Mouse (Mus musculus) midbrain, postnatal 0 days (tissue): ENCODE data around the gene Dhx37. TPM values are rescaled to one million over a fixed set of nuclear protein-coding genes. Genes with fewer than 3 reads are reported as not detected.
A peak's percentile ranks its signal among the peaks of the same experiment; 100 is the strongest.

ENCODE experiments used
- ATAC-seq: fragments of 200-750 bp; cut with Nextera tagmentation; 2 replicates; pipeline ENCODE4 v1.8.0; 2017; ENCODE audit warnings: moderate number of reproducible peaks, mild to moderate bottlenecking, moderate TSS enrichment, moderate library complexity; ENCODE audit not compliant: low FRiP score
- DNase-seq: peaks from one replicate; pipeline ENCODE4 v3.0.0-alpha.2; 2015; ENCODE audit warnings: low spot score
- H3K27ac ChIP-seq: fragments of 300-500 bp; sonication (generic); 2 replicates; pipeline ENCODE4 v1.5.1; 2014; ENCODE audit warnings: low read depth, mild to moderate bottlenecking, low read length, mixed read lengths
- H3K27me3 ChIP-seq: fragments of 300-500 bp; sonication (generic); 2 replicates; pipeline ENCODE4 v1.6.1; 2014; ENCODE audit warnings: low read length, control low read depth, mixed read lengths; ENCODE audit not compliant: insufficient read depth
- H3K36me3 ChIP-seq: fragments of 300-500 bp; sonication (generic); 2 replicates; pipeline ENCODE4 v1.6.1; 2014; ENCODE audit warnings: low read length, control low read depth, mixed read lengths; ENCODE audit not compliant: insufficient read depth
- H3K4me1 ChIP-seq: fragments of 300-500 bp; sonication (generic); 2 replicates; pipeline ENCODE4 v1.6.1; 2014; ENCODE audit warnings: mild to moderate bottlenecking, control low read depth, antibody characterized with exemption, low read length, mixed read lengths; ENCODE audit not compliant: insufficient read depth
- H3K4me2 ChIP-seq: fragments of 300-500 bp; sonication (generic); 2 replicates; pipeline ENCODE4 v1.6.1; 2014; ENCODE audit warnings: low read depth, mild to moderate bottlenecking, low read length, mixed read lengths; ENCODE audit not compliant: poor library complexity, severe bottlenecking
- H3K4me3 ChIP-seq: fragments of 300-500 bp; sonication (generic); 2 replicates; pipeline ENCODE4 v1.5.1; 2014; ENCODE audit warnings: low read depth, mild to moderate bottlenecking, low read length, moderate library complexity
- H3K9ac ChIP-seq: fragments of 300-500 bp; sonication (generic); replicated peaks from 2 replicates; pipeline ENCODE4 v1.6.1; 2014; ENCODE audit warnings: mild to moderate bottlenecking, low read length, moderate library complexity, mixed read lengths; ENCODE audit not compliant: poor library complexity, severe bottlenecking
- H3K9me3 ChIP-seq: fragments of 300-500 bp; sonication (generic); 2 replicates; pipeline ENCODE4 v1.6.1; 2016; ENCODE audit warnings: low read length, control low read depth
- CTCF ChIP-seq: IDR thresholded peaks from 2 replicates; pipeline ENCODE4 v1.5.1; 2016; ENCODE audit warnings: antibody characterized with exemption, mild to moderate bottlenecking
- WGBS: fragments of 180-500 bp; shearing (Covaris S2); extraction: QIAGEN DNeasy Blood & Tissue Kit; methylation state at CpG from one replicate; pipeline ENCODE4 v1.1.7; 2014; 5-methylcytosine and 5-hydroxymethylcytosine counted together
- polyA plus RNA-seq: library from polyadenylated mRNA; unstranded; fragments of >200 nt; fragmentation: Nextera tagmentation; extraction: Ambion mirVana; gene quantifications from 2 replicates; pipeline ENCODE4 v1.2.1, GENCODE M21; 2015
- total RNA-seq: library from RNA; depleted of rRNA; stranded (reverse); fragments of >200 nt; gene quantifications from 2 replicates; pipeline ENCODE4 v1.2.3, GENCODE M21; 2014

The Dhx37 gene
- total and polyA plus RNA-seq, 2 experiments from 2014 or later: 10.9 to 32.9 TPM

GRCm38 (mm10) chr5:125402991-125403390 lies 30.9 kb downstream of the Dhx37 start:
- 0 out of 2 replicates have a peak overlapping the region, but pooled peaks have one; percentile 83 for H3K27ac ChIP-seq
- H3K9ac ChIP-seq: no peak overlapping the region
- H3K36me3 ChIP-seq: no peaks in the 10 kb centered on the region
- peaks cover 8% of the 10 kb centered on the region; the same call in 1 of the 2 replicates for H3K4me1 ChIP-seq
- ATAC-seq: no peak
- DNase-seq: no peak
- WGBS: 66% methylated on average over 6 of the region's 6 CpGs
- H3K4me2 ChIP-seq: no peak overlapping the region
- TF ChIP-seq CTCF: no peak
- H3K27me3 ChIP-seq: no peaks in the 10 kb centered on the region
- no peak overlapping the region for H3K4me3 ChIP-seq
- no peaks in the 10 kb centered on the region for H3K9me3 ChIP-seq

GRCm38 (mm10) chr5:125402476-125402875 lies 31.4 kb downstream of the Dhx37 start:
- H3K36me3 ChIP-seq: no peaks in the 10 kb centered on the region
- no peaks in the 10 kb centered on the region for H3K27me3 ChIP-seq
- no peaks in the 10 kb centered on the region for H3K9me3 ChIP-seq
- WGBS: 59% methylated on average over 10 of the region's 10 CpGs
- H3K9ac ChIP-seq: no peak overlapping the region
- H3K27ac ChIP-seq: no peak overlapping the region
- no peak overlapping the region for H3K4me2 ChIP-seq
- H3K4me3 ChIP-seq: no peak overlapping the region
- peaks cover 7% of the 10 kb centered on the region; the same call in 1 of the 2 replicates for H3K4me1 ChIP-seq
- DNase-seq (no peak), ATAC-seq (no peak)
- no peak for TF ChIP-seq CTCF

- TF ChIP-seq CTCF: peak; percentile 11; the same call in 1 of the 2 replicates
- Histone ChIP-seq H3K4me2 (no peak overlapping the region), H3K36me3 (no peaks in the 10 kb centered on the region), H3K27ac (no peak overlapping the region), H3K4me3 (no peak overlapping the region), H3K27me3 (no peaks in the 10 kb centered on the region), H3K4me1 (no peaks in the 10 kb centered on the region), H3K9ac (no peak overlapping the region), H3K9me3 (no peaks in the 10 kb centered on the region)
- no peak for DNase-seq
- ATAC-seq: no peak
- 75% methylated on average over 7 of the region's 7 CpGs for WGBS
Observed at GRCm38 (mm10) chr5:125400903-125401302, 33.0 kb downstream of the Dhx37 start.

GRCm38 (mm10) chr5:125395008-125395407 lies 38.9 kb downstream of the Dhx37 start:
- 29% methylated on average over 3 of the region's 3 CpGs for WGBS
- Histone ChIP-seq H3K9ac (no peak overlapping the region), H3K27me3 (no peaks in the 10 kb centered on the region), H3K27ac (peak overlapping the region; percentile 96), H3K9me3 (no peaks in the 10 kb centered on the region), H3K36me3 (no peaks in the 10 kb centered on the region), H3K4me3 (no peak overlapping the region), H3K4me2 (no peak overlapping the region), H3K4me1 (peaks cover 18% of the 10 kb centered on the region; the same call in 1 of the 2 replicates)
- no peak for TF ChIP-seq CTCF
- ATAC-seq (no peak), DNase-seq (no peak)

- peak overlapping the region; percentile 96 for H3K27ac ChIP-seq
- peak overlapping the region; percentile 45 for H3K4me2 ChIP-seq
- peak overlapping the region; percentile 21; the same call in 1 of the 2 replicates for H3K4me3 ChIP-seq
- DNase-seq (peak; percentile 96), ATAC-seq (peak; percentile 51)
- H3K27me3 ChIP-seq: no peaks in the 10 kb centered on the region
- 3% methylated on average over 21 of the region's 25 CpGs for WGBS
- no peaks in the 10 kb centered on the region for H3K36me3 ChIP-seq
- TF ChIP-seq CTCF: no peak
- no peaks in the 10 kb centered on the region for H3K9me3 ChIP-seq
- peak overlapping the region; percentile 34 for H3K9ac ChIP-seq
- peaks cover 18% of the 10 kb centered on the region; the same call in 1 of the 2 replicates for H3K4me1 ChIP-seq
Observed at GRCm38 (mm10) chr5:125393622-125394603, 40.0 kb downstream of the Dhx37 start.
